Mouse (Mus musculus): Measurements from ENCODE around the gene Sarnp. TPM values are rescaled to one million over a fixed set of nuclear protein-coding genes. Genes with fewer than 3 reads are reported as not detected.

Sarnp gene
- polyA plus RNA-seq, 1 experiment from 2014 or later: 146 TPM

DNA sequence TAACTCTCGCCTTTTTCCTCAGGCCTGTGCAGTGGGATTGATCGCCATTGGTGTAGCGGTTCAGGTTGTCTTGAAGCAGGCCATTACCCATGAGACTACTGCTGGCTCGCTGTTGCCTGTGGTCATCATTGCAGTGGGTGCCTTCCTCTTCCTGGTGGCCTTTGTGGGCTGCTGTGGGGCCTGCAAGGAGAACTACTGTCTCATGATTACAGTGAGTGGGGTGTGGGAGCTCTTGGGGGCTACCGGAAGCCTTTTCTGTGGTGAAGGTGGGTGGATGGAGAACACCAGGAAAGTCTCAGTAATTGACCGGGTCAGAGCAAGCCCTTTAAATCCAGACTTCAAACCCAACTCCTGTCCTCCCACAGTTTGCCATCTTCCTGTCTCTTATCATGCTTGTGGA is 94.3 kb downstream of the Sarnp start:
- ATAC-seq (ENCODE audit: low FRiP score, low read depth): no peak
- 83% methylated on average over 6 of the region's 6 CpGs for WGBS
- Histone ChIP-seq H3K36me3 (no peaks in the 10 kb centered on the region; the same call in 1 of the 2 replicates), H3K9ac (no peak overlapping the region), H3K9me3 (no peaks in the 10 kb centered on the region), H3K4me3 (peak overlapping the region; percentile 87; the same call in 1 of the 2 replicates), H3K4me2 (peak overlapping the region; percentile 67), H3K27ac (replicated peaks) (no peak overlapping the region), H3K4me1 (replicated peaks) (peaks cover 33% of the 10 kb centered on the region), H3K27me3 (no peaks in the 10 kb centered on the region)

GRCm38 (mm10) chr10:128912268-128912667 is 95.1 kb downstream of the Sarnp start:
- H3K4me1 ChIP-seq (replicated peaks): peaks cover 33% of the 10 kb centered on the region
- no peak overlapping the region for H3K9ac ChIP-seq
- H3K9me3 ChIP-seq: no peaks in the 10 kb centered on the region
- no peaks in the 10 kb centered on the region for H3K27me3 ChIP-seq
- H3K4me3 ChIP-seq: no peak overlapping the region
- 89% methylated on average over 4 of the region's 4 CpGs for WGBS
- H3K27ac ChIP-seq (replicated peaks): no peak overlapping the region
- no peak for ATAC-seq (ENCODE audit: low FRiP score, low read depth)
- no peak overlapping the region for H3K4me2 ChIP-seq
- no peaks in the 10 kb centered on the region; the same call in 1 of the 2 replicates for H3K36me3 ChIP-seq

- Histone ChIP-seq H3K27me3 (no peaks in the 10 kb centered on the region), H3K9ac (no peak overlapping the region), H3K9me3 (no peaks in the 10 kb centered on the region), H3K4me3 (no peak overlapping the region), H3K36me3 (no peaks in the 10 kb centered on the region; the same call in 1 of the 2 replicates), H3K27ac (replicated peaks) (peak overlapping the region; percentile 41; the same call in 1 of the 2 replicates), H3K4me2 (no peak overlapping the region), H3K4me1 (replicated peaks) (peaks cover 35% of the 10 kb centered on the region)
- WGBS: 79% methylated on average over 4 of the region's 4 CpGs
- no peak for ATAC-seq (ENCODE audit: low FRiP score, low read depth)
Measured at GRCm38 (mm10) chr10:128912791-128913190, 95.7 kb downstream of the Sarnp start.

DNA sequence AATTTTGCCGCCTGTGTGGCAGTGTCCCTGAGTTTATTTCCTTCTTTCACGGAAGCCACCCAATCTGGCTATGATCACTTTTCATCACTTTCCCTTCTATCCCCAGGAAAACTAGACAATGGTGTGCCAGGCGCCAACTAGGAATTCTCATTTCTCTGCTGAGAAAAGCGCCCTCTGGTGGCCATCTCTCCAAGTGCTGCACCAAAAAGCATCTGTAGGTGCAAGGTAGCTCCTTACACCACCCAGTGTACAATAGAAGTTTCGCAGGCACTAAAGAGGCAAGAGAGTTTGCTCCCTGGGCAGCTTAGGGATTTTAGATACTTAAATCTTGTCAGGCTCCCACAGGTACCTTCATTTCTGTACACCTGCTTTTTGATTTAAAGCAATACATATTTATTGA is 96.1 kb downstream of the Sarnp start:
- no peak overlapping the region for H3K9ac ChIP-seq
- 7% methylated on average over 5 of the region's 5 CpGs for WGBS
- H3K27me3 ChIP-seq: no peaks in the 10 kb centered on the region
- no peak overlapping the region for H3K4me3 ChIP-seq
- no peaks in the 10 kb centered on the region for H3K9me3 ChIP-seq
- no peaks in the 10 kb centered on the region; the same call in 1 of the 2 replicates for H3K36me3 ChIP-seq
- ATAC-seq (ENCODE audit: low FRiP score, low read depth): 0 out of 2 replicates have a peak, but pooled peaks have one; percentile 15
- peak overlapping the region; percentile 41; the same call in 1 of the 2 replicates for H3K27ac ChIP-seq (replicated peaks)
- H3K4me2 ChIP-seq: no peak overlapping the region
- H3K4me1 ChIP-seq (replicated peaks): peaks cover 39% of the 10 kb centered on the region

DNA sequence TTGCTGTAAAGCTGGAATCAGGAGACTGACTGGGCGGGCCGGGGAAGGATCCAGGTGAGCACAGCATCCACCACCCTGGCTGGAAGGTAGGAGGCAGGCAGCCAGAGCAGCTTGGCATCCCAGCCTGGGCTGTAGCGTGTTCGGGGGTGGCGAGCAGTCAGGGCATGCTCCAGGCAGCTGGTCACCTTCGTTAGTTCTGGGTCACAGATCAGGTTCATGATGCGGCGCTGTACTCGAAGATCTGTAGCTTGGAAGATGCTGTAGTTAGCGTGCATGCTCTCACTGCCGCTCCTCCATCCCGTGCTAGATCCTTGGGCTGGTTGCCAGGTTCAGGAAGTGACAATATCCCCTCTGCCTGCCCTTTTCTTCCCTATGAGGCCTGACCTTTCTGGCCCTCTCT is 96.6 kb downstream of the Sarnp start:
- Histone ChIP-seq H3K27ac (replicated peaks) (no peak overlapping the region), H3K36me3 (no peaks in the 10 kb centered on the region; the same call in 1 of the 2 replicates), H3K4me2 (no peak overlapping the region), H3K9me3 (no peaks in the 10 kb centered on the region), H3K4me1 (replicated peaks) (peaks cover 43% of the 10 kb centered on the region), H3K9ac (no peak overlapping the region), H3K4me3 (no peak overlapping the region), H3K27me3 (no peaks in the 10 kb centered on the region)
- no peak for ATAC-seq (ENCODE audit: low FRiP score, low read depth)
- WGBS: 65% methylated on average over 12 of the region's 12 CpGs

DNA sequence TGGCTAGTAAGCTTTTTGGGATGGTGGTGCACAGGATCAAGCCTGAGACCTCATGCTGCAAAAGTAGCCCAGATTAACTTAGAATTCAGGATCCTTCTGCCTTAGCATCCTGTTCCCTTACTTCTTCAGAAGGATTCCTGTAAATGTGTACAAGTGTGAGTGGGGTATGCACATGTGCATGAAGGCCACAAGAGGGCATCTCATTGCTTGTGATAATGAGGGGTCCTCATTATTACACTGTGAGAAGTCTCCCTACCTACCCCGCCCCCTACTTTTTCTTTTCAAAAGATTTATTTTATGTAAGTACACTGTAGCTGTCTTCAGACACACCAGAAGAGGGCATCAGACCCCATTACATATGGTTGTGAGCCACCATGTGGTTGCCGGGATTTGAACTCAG is 98.4 kb downstream of the Sarnp start:
- 96% methylated on average over 2 of the region's 2 CpGs for WGBS
- H3K4me1 ChIP-seq (replicated peaks): peaks cover 51% of the 10 kb centered on the region
- H3K36me3 ChIP-seq: no peaks in the 10 kb centered on the region; the same call in 1 of the 2 replicates
- ATAC-seq (ENCODE audit: low FRiP score, low read depth): no peak
- no peak overlapping the region for H3K4me3 ChIP-seq
- no peak overlapping the region for H3K4me2 ChIP-seq
- H3K9me3 ChIP-seq: no peaks in the 10 kb centered on the region
- H3K9ac ChIP-seq: no peak overlapping the region
- H3K27ac ChIP-seq (replicated peaks): no peak overlapping the region
- H3K27me3 ChIP-seq: no peaks in the 10 kb centered on the region

GRCm38 (mm10) chr10:128916665-128917064 is 99.5 kb downstream of the Sarnp start:
- H3K4me3 ChIP-seq: no peak overlapping the region
- 94% methylated on average over 3 of the region's 3 CpGs for WGBS
- no peak overlapping the region for H3K9ac ChIP-seq
- no peak overlapping the region for H3K4me2 ChIP-seq
- no peaks in the 10 kb centered on the region for H3K27me3 ChIP-seq
- H3K36me3 ChIP-seq: no peaks in the 10 kb centered on the region; the same call in 1 of the 2 replicates
- no peaks in the 10 kb centered on the region for H3K9me3 ChIP-seq
- peaks cover 52% of the 10 kb centered on the region for H3K4me1 ChIP-seq (replicated peaks)
- ATAC-seq (ENCODE audit: low FRiP score, low read depth): no peak
- no peak overlapping the region for H3K27ac ChIP-seq (replicated peaks)

DNA sequence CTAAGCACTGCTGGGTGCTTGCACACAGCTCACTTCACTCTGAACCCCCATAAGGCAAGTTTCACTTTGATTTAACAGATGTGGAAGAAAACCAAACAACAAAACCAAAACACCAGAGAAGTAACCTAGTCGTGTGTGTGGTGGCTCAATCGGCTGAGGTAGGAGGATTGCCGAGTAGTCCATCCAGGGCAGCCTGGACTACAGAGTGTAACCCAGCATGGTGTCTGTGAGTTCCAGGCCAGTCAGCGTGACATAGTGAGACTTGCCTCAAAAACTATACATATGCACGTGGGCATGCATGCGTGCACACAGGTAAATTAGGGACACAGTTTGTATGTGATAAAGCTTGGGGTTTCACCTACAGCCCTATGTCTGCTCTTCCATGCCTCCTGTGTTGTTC is 100.3 kb downstream of the Sarnp start:
- H3K4me2 ChIP-seq: no peak overlapping the region; the same call in 1 of the 2 replicates
- no peak overlapping the region for H3K9ac ChIP-seq
- no peak overlapping the region for H3K4me3 ChIP-seq
- H3K9me3 ChIP-seq: no peaks in the 10 kb centered on the region
- H3K27ac ChIP-seq (replicated peaks): no peak overlapping the region; the same call in 1 of the 2 replicates
- WGBS: 75% methylated on average over 6 of the region's 6 CpGs
- ATAC-seq (ENCODE audit: low FRiP score, low read depth): no peak
- H3K36me3 ChIP-seq: no peaks in the 10 kb centered on the region; the same call in 1 of the 2 replicates
- no peaks in the 10 kb centered on the region for H3K27me3 ChIP-seq
- H3K4me1 ChIP-seq (replicated peaks): peaks cover 59% of the 10 kb centered on the region

- H3K27ac ChIP-seq (replicated peaks): peak overlapping the region; percentile 78
- no peak overlapping the region for H3K4me3 ChIP-seq
- H3K27me3 ChIP-seq: no peaks in the 10 kb centered on the region
- H3K9ac ChIP-seq: no peak overlapping the region
- H3K36me3 ChIP-seq: no peaks in the 10 kb centered on the region; the same call in 1 of the 2 replicates
- H3K4me2 ChIP-seq: peak overlapping the region; percentile 27
- H3K9me3 ChIP-seq: no peaks in the 10 kb centered on the region
- 0 out of 2 replicates have a peak, but pooled peaks have one; percentile 2 for ATAC-seq (ENCODE audit: low FRiP score, low read depth)
- peaks cover 59% of the 10 kb centered on the region for H3K4me1 ChIP-seq (replicated peaks)
- WGBS: 62% methylated on average over 7 of the region's 7 CpGs
Measured at GRCm38 (mm10) chr10:128918246-128918645, 101.1 kb downstream of the Sarnp start.

DNA sequence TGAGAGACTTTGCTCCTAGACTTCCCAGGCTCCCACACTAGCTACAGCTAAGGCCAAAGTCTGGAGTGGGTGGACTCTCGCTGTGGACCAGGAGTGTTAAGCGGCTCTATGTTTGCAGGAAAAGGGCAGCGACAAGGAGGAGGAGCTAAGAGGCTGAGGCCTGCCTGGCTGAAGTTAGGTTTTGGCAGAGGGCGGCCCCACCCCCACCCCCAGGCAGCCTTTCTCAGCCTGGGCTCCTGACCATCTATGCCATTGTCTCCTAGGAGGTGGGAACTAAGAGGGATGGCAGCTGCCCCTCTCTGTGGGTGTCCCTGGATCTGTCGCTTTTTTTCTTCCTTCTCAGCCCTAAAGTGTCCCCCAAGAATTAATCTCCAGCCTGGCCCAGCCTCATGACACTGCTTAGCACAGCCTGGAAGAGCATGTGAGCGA is 102.1 kb downstream of the Sarnp start:
- Histone ChIP-seq H3K4me2 (peak overlapping the region; percentile 27), H3K36me3 (no peaks in the 10 kb centered on the region; the same call in 1 of the 2 replicates), H3K4me1 (replicated peaks) (peaks cover 59% of the 10 kb centered on the region), H3K4me3 (no peak overlapping the region), H3K9me3 (no peaks in the 10 kb centered on the region), H3K9ac (no peak overlapping the region), H3K27ac (replicated peaks) (peak overlapping the region; percentile 78), H3K27me3 (no peaks in the 10 kb centered on the region)
- ATAC-seq (ENCODE audit: low FRiP score, low read depth): peak; percentile 24
- WGBS: 11% methylated on average over 6 of the region's 6 CpGs

DNA sequence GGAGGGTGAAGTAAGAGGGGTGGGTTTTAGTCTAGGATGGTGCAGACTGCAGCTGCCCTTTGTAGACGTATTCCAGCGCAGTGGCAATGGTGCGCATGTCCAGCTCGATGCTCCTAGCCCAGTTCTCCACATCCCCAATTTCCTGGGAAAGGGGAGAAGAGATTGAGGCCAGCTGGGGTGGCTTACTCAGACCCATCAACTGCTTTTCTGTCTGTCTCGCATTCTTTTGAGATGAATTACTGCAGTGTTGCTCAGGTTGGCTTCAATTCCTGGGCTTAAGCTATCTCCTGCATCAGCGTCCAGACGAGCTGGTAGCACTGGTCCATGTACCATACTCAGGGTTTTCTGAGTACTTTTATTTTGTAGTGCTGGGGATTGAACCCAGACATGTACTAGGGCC is 102.8 kb downstream of the Sarnp start:
- ATAC-seq (ENCODE audit: low FRiP score, low read depth): no peak
- Histone ChIP-seq H3K4me2 (no peak overlapping the region), H3K9me3 (no peaks in the 10 kb centered on the region), H3K27ac (replicated peaks) (peak overlapping the region; percentile 78), H3K4me3 (no peak overlapping the region), H3K9ac (no peak overlapping the region), H3K27me3 (no peaks in the 10 kb centered on the region), H3K36me3 (no peaks in the 10 kb centered on the region; the same call in 1 of the 2 replicates), H3K4me1 (replicated peaks) (peaks cover 62% of the 10 kb centered on the region)
- WGBS: 81% methylated on average over 7 of the region's 7 CpGs

DNA sequence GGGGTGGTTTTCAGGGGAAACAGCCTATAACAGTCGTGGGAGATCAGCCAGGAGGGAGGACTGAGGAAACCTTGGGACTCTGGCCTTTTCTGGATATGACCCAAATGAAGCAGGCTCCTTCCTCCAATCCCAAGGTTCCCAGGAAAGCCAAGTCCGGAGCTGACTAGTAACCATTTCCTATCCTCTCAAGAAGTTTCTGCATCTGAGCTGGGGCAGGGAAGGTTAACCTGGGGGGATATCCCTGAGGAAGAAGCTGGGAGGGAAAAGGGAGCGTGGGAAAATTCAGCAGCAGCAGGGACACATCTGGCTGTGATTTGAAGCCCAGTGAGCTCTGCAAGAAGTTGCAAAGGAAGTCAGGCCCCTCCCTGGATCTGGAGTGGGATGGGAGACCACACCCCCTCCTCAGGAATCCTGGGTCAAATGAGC is 103.6 kb downstream of the Sarnp start:
- H3K36me3 ChIP-seq: no peaks in the 10 kb centered on the region; the same call in 1 of the 2 replicates
- ATAC-seq (ENCODE audit: low FRiP score, low read depth): no peak
- no peak overlapping the region for H3K4me3 ChIP-seq
- no peak overlapping the region for H3K9ac ChIP-seq
- H3K27me3 ChIP-seq: no peaks in the 10 kb centered on the region
- H3K27ac ChIP-seq (replicated peaks): peak overlapping the region; percentile 78
- peaks cover 62% of the 10 kb centered on the region for H3K4me1 ChIP-seq (replicated peaks)
- H3K9me3 ChIP-seq: no peaks in the 10 kb centered on the region
- H3K4me2 ChIP-seq: no peak overlapping the region
- 71% methylated on average over 3 of the region's 3 CpGs for WGBS
